Mouse (Mus musculus): ENCODE measurements around the gene Aicda.

GRCm38 (mm10) chr6:122514312-122514711, 39.3 kb upstream of the Aicda start:
- no peak for TF ChIP-seq POLR2A (IDR thresholded peaks at IDR 0.05; ENCODE audit: borderline replicate concordance, control insufficient read depth, low read depth, low read length)
- no peak for TF ChIP-seq CTCF (IDR thresholded peaks at IDR 0.05; ENCODE audit: control insufficient read depth, insufficient read depth, low read length)
